Mouse (Mus musculus): ENCODE measurements at regions not wholly inside any gene's neighbourhood (a gene's known extent, or its start where the extent isn't known, plus 50 kb on each side); places are given as distances from the start of the nearest gene placed in this dataset.
"Not testable (repeated sequence)": the region's sequence is repeated elsewhere in the genome, so short reads cannot be mapped to it uniquely, and the experiment has no call there.

- DNase-seq (ENCODE audit: low read depth, low spot score), result no peak
- CTCF ChIA-PET, result no interaction called here
- no peaks in the 10 kb centered on the region for H3K27me3 ChIP-seq
- no peak for TF ChIP-seq CTCF (IDR thresholded peaks at IDR 0.05)
- in situ Hi-C loops (cut with MboI; ENCODE audit: low pct_unique_long_range_greater_than_20kb), result no loop called here
- ATAC-seq, result no peak
- POLR2A ChIA-PET, result no interaction called here
Observed at GRCm38 (mm10) chr16:42517321-42517720, 176.9 kb upstream of the Gap43 start.

- H3K27me3 ChIP-seq, result no peaks in the 10 kb centered on the region
- in situ Hi-C loops (cut with MboI; ENCODE audit: low pct_unique_long_range_greater_than_20kb), result no loop called here
- no peak for TF ChIP-seq CTCF (IDR thresholded peaks at IDR 0.05)
- DNase-seq (ENCODE audit: low read depth, low spot score) (no peak), ATAC-seq (no peak)
- POLR2A ChIA-PET, result no interaction called here
- CTCF ChIA-PET, result no interaction called here
Observed at GRCm38 (mm10) chr16:42515929-42516328, 175.5 kb upstream of the Gap43 start.

GRCm38 (mm10) chr16:42505107-42505506, 164.7 kb upstream of the Gap43 start:
- ATAC-seq, result no peak
- no peak for TF ChIP-seq CTCF (IDR thresholded peaks at IDR 0.05)
- ChIA-PET POLR2A (no interaction called here), CTCF (no interaction called here)
- in situ Hi-C loops (cut with MboI; ENCODE audit: low pct_unique_long_range_greater_than_20kb), result no loop called here
- DNase-seq (ENCODE audit: low read depth, low spot score), result no peak
- no peaks in the 10 kb centered on the region for H3K27me3 ChIP-seq

GRCm38 (mm10) chr16:42501713-42502112, 161.3 kb upstream of the Gap43 start:
- TF ChIP-seq CTCF (IDR thresholded peaks at IDR 0.05), result no peak
- H3K27me3 ChIP-seq, result no peaks in the 10 kb centered on the region
- ATAC-seq (no peak), DNase-seq (ENCODE audit: low read depth, low spot score) (no peak)
- ChIA-PET POLR2A (no interaction called here), CTCF (no interaction called here)
- in situ Hi-C loops (cut with MboI; ENCODE audit: low pct_unique_long_range_greater_than_20kb), result no loop called here

GRCm38 (mm10) chr16:42501109-42501508, 160.7 kb upstream of the Gap43 start:
- ATAC-seq; CTCF ChIA-PET; in situ Hi-C loops (cut with MboI; ENCODE audit: low pct_unique_long_range_greater_than_20kb); H3K27me3 ChIP-seq; POLR2A ChIA-PET; DNase-seq (ENCODE audit: low read depth, low spot score): not testable (repeated sequence)

- ATAC-seq, result no peak
- POLR2A ChIA-PET, result no interaction called here
- TF ChIP-seq CTCF (IDR thresholded peaks at IDR 0.05), result no peak
- in situ Hi-C loops (cut with MboI; ENCODE audit: low pct_unique_long_range_greater_than_20kb), result no loop called here
- H3K27me3 ChIP-seq, result no peaks in the 10 kb centered on the region
- CTCF ChIA-PET, result no interaction called here
- no peak for DNase-seq (ENCODE audit: low read depth, low spot score)
Observed at GRCm38 (mm10) chr16:42499514-42499913, 159.1 kb upstream of the Gap43 start.

GRCm38 (mm10) chr16:42498368-42498767, 157.9 kb upstream of the Gap43 start:
- POLR2A ChIA-PET, result no interaction called here
- no peaks in the 10 kb centered on the region for H3K27me3 ChIP-seq
- in situ Hi-C loops (cut with MboI; ENCODE audit: low pct_unique_long_range_greater_than_20kb), result no loop called here
- ATAC-seq, result no peak
- TF ChIP-seq CTCF (IDR thresholded peaks at IDR 0.05), result no peak
- DNase-seq (ENCODE audit: low read depth, low spot score), result no peak
- CTCF ChIA-PET, result interaction anchor here (1.4 kb wide), 1 partner anchor 11 kb away, joined by 4 read pairs; no protein-coding TSS in a partner anchor

GRCm38 (mm10) chr16:42493596-42493995, 153.1 kb upstream of the Gap43 start:
- in situ Hi-C loops (cut with MboI; ENCODE audit: low pct_unique_long_range_greater_than_20kb), result no loop called here
- ATAC-seq (no peak), DNase-seq (ENCODE audit: low read depth, low spot score) (no peak)
- ChIA-PET CTCF (no interaction called here), POLR2A (no interaction called here)
- TF ChIP-seq CTCF (IDR thresholded peaks at IDR 0.05), result no peak
- H3K27me3 ChIP-seq, result no peaks in the 10 kb centered on the region

- ATAC-seq, result no peak
- ChIA-PET CTCF (no interaction called here), POLR2A (no interaction called here)
- TF ChIP-seq CTCF (IDR thresholded peaks at IDR 0.05), result no peak
- no peak for DNase-seq (ENCODE audit: low read depth, low spot score)
- in situ Hi-C loops (cut with MboI; ENCODE audit: low pct_unique_long_range_greater_than_20kb), result no loop called here
- H3K27me3 ChIP-seq, result peaks cover 13% of the 10 kb centered on the region
Observed at GRCm38 (mm10) chr16:42488745-42489144, 148.3 kb upstream of the Gap43 start.

- TF ChIP-seq CTCF (IDR thresholded peaks at IDR 0.05), result no peak
Observed at GRCm38 (mm10) chr16:42479978-42480377, 139.5 kb upstream of the Gap43 start.

GRCm38 (mm10) chr16:42466976-42467375, 126.5 kb upstream of the Gap43 start:
- in situ Hi-C loops (cut with MboI; ENCODE audit: low pct_unique_long_range_greater_than_20kb), result no loop called here
- peaks cover 4% of the 10 kb centered on the region for H3K27me3 ChIP-seq
- ChIA-PET CTCF (no interaction called here), POLR2A (no interaction called here)
- DNase-seq (ENCODE audit: low read depth, low spot score) (no peak), ATAC-seq (no peak)
- no peak for TF ChIP-seq CTCF (IDR thresholded peaks at IDR 0.05)

More at GRCm38 (mm10) chr16:42479978-42480377, 139.5 kb upstream of the Gap43 start:
- H3K27me3 ChIP-seq, result peaks cover 15% of the 10 kb centered on the region
- no peak for ATAC-seq
- CTCF ChIA-PET, result no interaction called here
- in situ Hi-C loops (cut with MboI; ENCODE audit: low pct_unique_long_range_greater_than_20kb), result no loop called here
- POLR2A ChIA-PET, result no interaction called here
- no peak for DNase-seq (ENCODE audit: low read depth, low spot score)

- in situ Hi-C loops (cut with MboI; ENCODE audit: low pct_unique_long_range_greater_than_20kb), result no loop called here
- no peaks in the 10 kb centered on the region for H3K27me3 ChIP-seq
- ChIA-PET POLR2A (no interaction called here), CTCF (interaction anchor here (1.0 kb wide), 1 partner anchor 15 kb away, joined by 3 read pairs; no protein-coding TSS in a partner anchor)
- DNase-seq (ENCODE audit: low read depth, low spot score) (no peak), ATAC-seq (no peak)
- TF ChIP-seq CTCF (IDR thresholded peaks at IDR 0.05), result no peak
Observed at GRCm38 (mm10) chr16:42456335-42456984, 116.0 kb upstream of the Gap43 start.
